Comparison of ENCODE assay signal across 12 mouse cellular contexts in the genomic region with DNA sequence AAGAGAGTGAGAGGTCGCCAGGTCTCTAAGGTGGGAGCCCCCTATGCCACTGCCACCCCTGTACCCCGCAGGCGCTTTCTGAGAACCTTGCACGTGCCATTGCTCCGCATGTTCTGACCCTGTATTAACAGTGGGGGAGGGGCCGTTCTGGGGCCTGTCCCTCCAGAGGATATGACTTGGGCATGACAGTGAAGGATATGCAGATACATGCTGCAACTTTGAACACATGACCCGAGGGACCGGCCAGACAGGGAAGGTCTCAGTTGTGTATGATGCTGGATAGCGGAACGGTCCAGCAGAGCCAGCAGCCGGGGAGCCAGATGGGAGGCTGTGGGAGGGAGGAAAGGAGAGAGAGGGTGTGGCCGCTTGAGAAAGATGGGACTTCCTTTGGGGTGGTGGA. TPM values are rescaled to one million over a fixed set of nuclear protein-coding genes. Genes with fewer than 3 reads are reported as not detected.
DNase-seq lines count a peak whose midpoint lies in the region; ATAC-seq and TF ChIP-seq lines count a peak whose summit lies in the region.
"Had no signal": no experiment of that assay in that cellular context is flagged by ENCODE, and none has a peak within 500 bp of the region (broad histone marks: within the 10 kb centered on the region; RNA-seq: fewer than 3 reads in every experiment).

No protein-coding gene starts in this region.

- peak overlapping the region; percentile 15; the same call in 1 of the 2 replicates for H3K4me2 ChIP-seq in liver, postnatal 0 days (ENCODE audit: low read depth, low read length)
- H3K4me2 ChIP-seq in liver, embryonic 11.5 days = no peak overlapping the region; the same call in 1 of the 2 replicates
- H3K4me2 ChIP-seq in neural tube, embryonic 15.5 days = no peak overlapping the region
- H3K4me2 ChIP-seq: embryonic facial prominence, embryonic 12.5 days had no signal

- H3K36me3 ChIP-seq in liver, postnatal 0 days (replicated peaks; ENCODE audit: insufficient read depth, low read length) = peaks cover 6% of the 10 kb centered on the region; the same call in 1 of the 2 replicates
- no peaks in the 10 kb centered on the region for H3K36me3 ChIP-seq in liver, embryonic 11.5 days (ENCODE audit: control insufficient read depth, insufficient read depth, low read length)
- no peaks in the 10 kb centered on the region for H3K36me3 ChIP-seq in neural tube, embryonic 15.5 days
- H3K36me3 ChIP-seq: embryonic facial prominence, embryonic 12.5 days had no signal

- no peak overlapping the region for H3K4me3 ChIP-seq in liver, postnatal 0 days (ENCODE audit: low read depth, low read length)
- no peak overlapping the region for H3K4me3 ChIP-seq in liver, embryonic 11.5 days (ENCODE audit: low read depth, low read length)
- no peak overlapping the region for H3K4me3 ChIP-seq in neural tube, embryonic 15.5 days (replicated peaks)
- H3K4me3 ChIP-seq: embryonic facial prominence, embryonic 12.5 days had no signal

- WGBS in liver, postnatal 0 days (ENCODE audit: insufficient replicate concordance) = 44% methylated on average over 12 of the region's 12 CpGs
- WGBS in liver, embryonic 11.5 days = 59% methylated on average over 12 of the region's 12 CpGs
- WGBS in neural tube, embryonic 15.5 days = 86% methylated on average over 12 of the region's 12 CpGs

- no peak overlapping the region for H3K9ac ChIP-seq in liver, postnatal 0 days (replicated peaks)
- H3K9ac ChIP-seq in liver, embryonic 11.5 days (ENCODE audit: low read depth, low read length) = no peak overlapping the region
- H3K9ac ChIP-seq in neural tube, embryonic 15.5 days (replicated peaks) = no peak overlapping the region
- H3K9ac ChIP-seq: embryonic facial prominence, embryonic 12.5 days; liver, embryonic 14.5 days had no signal

- no peak for TF ChIP-seq CTCF in liver, postnatal 0 days (IDR thresholded peaks at IDR 0.05; ENCODE audit: low read depth)

- peaks cover 14% of the 10 kb centered on the region for H3K4me1 ChIP-seq in liver, postnatal 0 days (ENCODE audit: insufficient read depth)
- H3K4me1 ChIP-seq in liver, embryonic 11.5 days (replicated peaks; ENCODE audit: control insufficient read depth, insufficient read depth, low read length) = peaks cover 4% of the 10 kb centered on the region; the same call in 1 of the 2 replicates
- H3K4me1 ChIP-seq in neural tube, embryonic 15.5 days = peaks cover 12% of the 10 kb centered on the region

- peak; percentile 36 for ATAC-seq in liver, postnatal 0 days
- no peak for ATAC-seq in liver, embryonic 11.5 days (replicated peaks; ENCODE audit: low FRiP score)
- peak; percentile 68 for ATAC-seq in monocyte, adult 5-6 weeks (replicated peaks; ENCODE audit: insufficient number of reproducible peaks, low FRiP score, low TSS enrichment, poor library complexity, severe bottlenecking)
- ATAC-seq in neural tube, embryonic 15.5 days (ENCODE audit: low FRiP score) = no peak
- ATAC-seq: Patski had no signal

- no peaks in the 10 kb centered on the region for H3K9me3 ChIP-seq in liver, postnatal 0 days (ENCODE audit: low read length)
- no peaks in the 10 kb centered on the region for H3K9me3 ChIP-seq in liver, embryonic 11.5 days (ENCODE audit: control insufficient read depth, low read length)
- H3K9me3 ChIP-seq in neural tube, embryonic 15.5 days (replicated peaks) = no peaks in the 10 kb centered on the region
- H3K9me3 ChIP-seq: embryonic facial prominence, embryonic 12.5 days had no signal

- no peak for TF ChIP-seq EP300 in liver, postnatal 0 days (IDR thresholded peaks at IDR 0.05; ENCODE audit: low read depth)

- peak; percentile 40 for DNase-seq in liver, postnatal 0 days
- DNase-seq in liver, embryonic 11.5 days (ENCODE audit: low spot score) = no peak
- peak; percentile 39 for DNase-seq in brain, adult 2 months (ENCODE audit: low read depth, low spot score)
- peak; percentile 47 for DNase-seq in thymus, postnatal 25 days
- DNase-seq in layer of hippocampus, postnatal 10 days (ENCODE audit: low spot score in 2 of 2) = no peak
- DNase-seq: heart, postnatal 14 days; kidney, postnatal 36 days had no signal

- peak overlapping the region; percentile 73 for H3K27ac ChIP-seq in liver, postnatal 0 days (ENCODE audit: low read depth)
- H3K27ac ChIP-seq in liver, embryonic 11.5 days (ENCODE audit: low read depth, low read length) = no peak overlapping the region
- H3K27ac ChIP-seq in neural tube, embryonic 15.5 days (replicated peaks) = no peak overlapping the region
- H3K27ac ChIP-seq: liver, embryonic 14.5 days had no signal

- H3K27me3 ChIP-seq in liver, postnatal 0 days (ENCODE audit: insufficient read depth, low read length) = no peaks in the 10 kb centered on the region
- no peaks in the 10 kb centered on the region for H3K27me3 ChIP-seq in liver, embryonic 11.5 days (replicated peaks; ENCODE audit: control insufficient read depth, insufficient read depth, low read length)
- H3K27me3 ChIP-seq in neural tube, embryonic 15.5 days (replicated peaks) = no peaks in the 10 kb centered on the region
- H3K27me3 ChIP-seq: embryonic facial prominence, embryonic 12.5 days; Patski had no signal

RNA-seq across cellular contexts. Expression of a gene that starts 27.1 kb away (rescaled TPM):
- 7.0 and 7.3 TPM in 2 replicates for polyA plus RNA-seq in liver, postnatal 0 days (2015; fragmentation: Nextera tagmentation; extraction: Ambion mirVana)
- polyA plus RNA-seq in liver, embryonic 11.5 days (2014; fragmentation: Nextera tagmentation; extraction: Ambion mirVana) = 3.1 and 4.3 TPM in 2 replicates
- total RNA-seq in monocyte, adult 5-6 weeks (2017) = 25.7 to 39.4 TPM (median 30.3 TPM) in 3 replicates
- 1 to 10 TPM; 2.6 to 2.8 TPM for total RNA-seq in layer of hippocampus, postnatal 10 days (2021)
- polyA plus RNA-seq in neural tube, embryonic 15.5 days (2015; fragmentation: Nextera tagmentation; extraction: Ambion mirVana) = 1.3 and 4.1 TPM in 2 replicates

RNA-seq across cellular contexts. Expression of a gene that starts 30.6 kb away (rescaled TPM):
- polyA plus RNA-seq in liver, postnatal 0 days (2015; fragmentation: Nextera tagmentation; extraction: Ambion mirVana) = 1.1 and 1.2 TPM in 2 replicates
- 2.1 and 3.1 TPM in 2 replicates for polyA plus RNA-seq in liver, embryonic 11.5 days (2014; fragmentation: Nextera tagmentation; extraction: Ambion mirVana)
- total RNA-seq in monocyte, adult 5-6 weeks (2017) = 1.1 to 4.4 TPM (median 2.0 TPM) in 3 replicates
- 10 to 100 TPM; 15.0 to 17.3 TPM for total RNA-seq in layer of hippocampus, postnatal 10 days (2021)
- 5.8 and 6.0 TPM in 2 replicates for polyA plus RNA-seq in neural tube, embryonic 15.5 days (2015; fragmentation: Nextera tagmentation; extraction: Ambion mirVana)

RNA-seq across cellular contexts. Expression of a gene that starts 50.5 kb away (rescaled TPM):
- polyA plus RNA-seq in liver, postnatal 0 days (2015; fragmentation: Nextera tagmentation; extraction: Ambion mirVana) = 4.4 and 5.6 TPM in 2 replicates
- polyA plus RNA-seq in liver, embryonic 11.5 days (2014; fragmentation: Nextera tagmentation; extraction: Ambion mirVana) = 6.7 and 8.2 TPM in 2 replicates
- total RNA-seq in monocyte, adult 5-6 weeks (2017) = 33.3 to 37.2 TPM (median 36.9 TPM) in 3 replicates
- total RNA-seq in layer of hippocampus, postnatal 10 days (2021) = 10 to 100 TPM; 26.1 to 27.3 TPM
- 8.7 and 9.3 TPM in 2 replicates for polyA plus RNA-seq in neural tube, embryonic 15.5 days (2015; fragmentation: Nextera tagmentation; extraction: Ambion mirVana)

Comparison
In these comparisons a context has a peak if more than half of its experiments do, and no peak if none do; other contexts are left out.
1. ATAC-seq: peak in liver, postnatal 0 days (single experiment) and monocyte, adult 5-6 weeks (single experiment); none in liver, embryonic 11.5 days (single experiment) and neural tube, embryonic 15.5 days (single experiment).
2. DNase-seq: peak in liver, postnatal 0 days (single experiment), brain, adult 2 months (single experiment) and thymus, postnatal 25 days (single experiment); none in liver, embryonic 11.5 days (single experiment) and layer of hippocampus, postnatal 10 days (0 of 2).